Mouse (Mus musculus) cortical plate, adult 2 months (tissue): ENCODE results near the gene Aldh1l1.

Source experiments
- CTCF ChIP-seq: fragments of 200-500 bp; IDR thresholded peaks from 2 replicates; pipeline ENCODE4 v1.5.1; 2011; ENCODE audit warnings: mild to moderate bottlenecking, control low read depth, low read length; ENCODE audit not compliant: insufficient read depth; ENCODE audit errors: extremely low read depth
- POLR2A ChIP-seq: fragments of 200-500 bp; IDR thresholded peaks from 2 replicates; pipeline ENCODE4 v1.6.1; 2011; ENCODE audit warnings: mild to moderate bottlenecking, low read length, control low read depth; ENCODE audit not compliant: insufficient read depth; ENCODE audit errors: extremely low read depth

GRCm38 (mm10) chr6:90494155-90494554 is 7.9 kb downstream of the Aldh1l1 start:
- no peak for TF ChIP-seq CTCF
- TF ChIP-seq POLR2A, result no peak
